Mouse (Mus musculus) 3134 (cell line): ENCODE measurements at regions not wholly inside any gene's neighbourhood (a gene's known extent, or its start where the extent isn't known, plus 50 kb on each side); places are given as distances from the start of the nearest gene placed in this dataset.
A peak's percentile ranks its signal among the peaks of the same experiment; 100 is the strongest.

Experiments
- DNase-seq: peaks from one replicate; pipeline ENCODE4 v3.0.0-alpha.2; 2011; ENCODE audit warnings: low spot score; ENCODE audit not compliant: insufficient read length; ENCODE audit errors: extremely low read depth

- DNase-seq, result no peak
Measured at GRCm38 (mm10) chr16:30732770-30733415, 133.4 kb downstream of the Fam43a start.

DNA sequence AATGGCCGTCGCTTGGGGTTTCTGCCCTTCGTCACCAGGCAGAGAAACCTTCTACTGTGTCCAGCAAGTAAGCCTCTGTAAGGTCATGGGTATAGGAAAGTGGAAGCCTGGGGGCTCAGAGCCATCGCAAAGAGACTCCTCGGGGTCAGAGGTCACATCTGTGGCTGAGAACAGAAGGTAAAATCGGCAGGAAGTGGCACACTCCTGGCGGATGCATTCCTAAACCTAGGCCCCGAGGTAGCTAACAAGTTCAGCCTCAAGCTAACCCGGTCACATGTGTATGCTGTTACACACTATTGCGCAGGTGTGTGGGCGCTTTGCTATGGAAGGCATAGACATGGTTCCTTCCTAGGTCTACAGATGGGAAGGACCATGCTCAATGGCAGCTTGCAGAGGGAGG, 134.0 kb downstream of the Fam43a start:
- DNase-seq, result no peak

DNA sequence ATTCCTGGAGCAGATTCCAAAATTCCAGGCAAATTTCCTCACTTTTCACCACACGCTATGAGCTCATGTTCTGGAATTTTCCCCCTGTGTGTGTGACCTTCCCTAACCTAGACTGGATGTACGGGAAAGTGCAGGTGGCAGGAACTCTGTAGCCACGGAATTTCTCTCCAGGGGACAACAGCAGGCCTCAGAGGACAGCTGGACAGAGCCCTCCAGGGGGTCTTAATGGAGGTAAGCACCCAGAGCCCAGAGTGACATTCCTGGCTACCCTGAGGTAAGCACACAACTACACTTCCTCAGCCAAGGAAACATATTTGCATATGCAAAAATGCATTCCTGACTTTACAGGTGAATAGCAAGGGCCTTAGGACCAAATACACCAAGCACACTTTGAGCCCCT, 135.8 kb downstream of the Fam43a start:
- DNase-seq, result peak; percentile 60

- no peak for DNase-seq
Measured at GRCm38 (mm10) chr16:30735969-30736368, 136.4 kb downstream of the Fam43a start.

DNA sequence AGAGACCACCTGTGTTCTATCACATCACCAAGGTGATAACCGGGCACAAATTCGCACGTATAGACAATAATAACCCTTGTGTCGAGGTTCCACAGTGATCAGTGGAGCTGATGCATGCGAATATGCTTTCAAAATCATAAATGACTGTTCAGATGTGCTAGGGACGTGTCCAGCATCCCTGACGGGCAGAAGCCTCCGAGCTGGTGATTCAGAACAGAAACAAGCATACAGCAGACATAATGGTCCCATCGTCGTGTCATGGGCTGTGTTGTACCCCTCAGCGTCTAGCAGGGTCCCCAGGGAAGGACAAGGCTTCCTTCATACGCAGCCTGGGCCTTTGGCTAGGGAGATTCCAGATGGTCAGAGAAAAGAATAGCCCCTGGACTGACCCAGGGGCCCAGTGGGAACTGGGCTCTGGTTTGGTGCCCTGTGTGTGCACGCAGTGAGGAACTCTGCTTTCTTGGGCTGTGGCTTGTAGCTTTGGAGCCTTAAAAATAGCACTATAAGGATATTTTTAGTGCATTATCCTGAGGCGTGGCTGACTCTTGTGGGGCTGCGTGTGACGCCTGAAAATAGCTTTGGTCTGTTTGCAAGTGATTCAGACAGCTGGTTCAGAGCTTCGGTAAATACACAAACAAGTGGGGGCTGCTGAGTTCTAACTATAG, 137.3 kb downstream of the Fam43a start:
- peak; percentile 33 for DNase-seq

GRCm38 (mm10) chr16:30737524-30737923, 138.0 kb downstream of the Fam43a start:
- DNase-seq, result no peak

DNA sequence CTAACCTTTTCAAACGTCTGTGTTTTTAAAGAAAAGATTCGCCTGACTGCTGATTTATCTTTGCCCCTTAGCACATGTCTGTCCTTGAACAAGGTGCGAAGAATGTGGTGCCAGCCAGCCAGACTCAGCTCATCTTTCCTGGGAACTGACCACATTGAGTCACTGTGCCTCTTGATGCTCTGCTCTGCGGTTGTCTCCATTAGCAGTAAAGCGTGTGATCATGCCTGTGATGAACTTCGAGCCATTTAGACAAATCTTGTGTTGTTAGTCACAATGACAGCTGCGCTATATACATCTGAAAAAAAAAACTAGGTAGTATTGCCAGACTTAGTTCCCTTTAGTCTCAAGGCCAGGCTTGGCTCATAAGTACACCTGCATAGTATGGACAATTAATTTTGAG, 140.1 kb downstream of the Fam43a start:
- DNase-seq, result no peak

GRCm38 (mm10) chr16:30741192-30741591, 141.7 kb downstream of the Fam43a start:
- no peak for DNase-seq

DNA sequence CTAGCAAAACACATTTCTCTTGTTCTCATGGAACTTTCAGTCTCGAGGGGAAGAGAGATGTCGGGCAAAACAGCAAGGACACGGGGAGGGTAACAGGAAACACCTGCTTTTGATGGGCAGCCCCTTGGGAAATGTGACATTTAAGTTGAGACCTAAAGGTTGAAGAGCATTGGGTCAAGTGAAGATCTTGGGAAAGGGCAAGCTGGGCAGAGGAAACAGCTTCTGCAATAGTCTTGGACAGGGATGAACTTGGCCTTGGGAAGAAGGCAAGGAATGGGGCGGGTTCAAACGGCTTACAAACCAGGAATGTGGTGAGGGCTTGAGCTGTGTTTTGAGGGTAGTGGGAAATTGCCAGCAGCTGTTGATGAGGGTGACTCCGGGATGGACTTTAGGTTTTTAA, 143.0 kb downstream of the Fam43a start:
- DNase-seq, result no peak

GRCm38 (mm10) chr16:30743566-30743965, 144.0 kb downstream of the Fam43a start:
- DNase-seq, result no peak

DNA sequence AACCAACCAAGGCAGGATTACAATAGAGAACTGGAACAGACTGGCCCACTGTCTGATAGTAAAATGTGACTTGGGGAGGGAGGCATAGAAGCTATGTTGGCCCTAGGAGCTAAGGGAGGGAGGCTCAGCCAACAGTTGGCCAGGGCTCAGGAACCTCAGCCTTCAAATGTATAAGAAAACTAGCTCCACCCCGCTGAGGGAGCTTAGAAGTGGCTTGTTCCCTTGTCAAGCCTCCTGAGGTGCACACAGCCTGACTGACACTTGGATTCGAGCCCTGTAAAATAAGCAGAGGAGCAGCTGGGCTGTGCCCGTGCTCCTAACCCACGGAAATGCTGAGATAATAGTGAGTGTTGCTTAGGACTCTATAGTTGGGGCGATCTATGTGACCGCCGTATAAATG, 144.7 kb downstream of the Fam43a start:
- no peak for DNase-seq

DNA sequence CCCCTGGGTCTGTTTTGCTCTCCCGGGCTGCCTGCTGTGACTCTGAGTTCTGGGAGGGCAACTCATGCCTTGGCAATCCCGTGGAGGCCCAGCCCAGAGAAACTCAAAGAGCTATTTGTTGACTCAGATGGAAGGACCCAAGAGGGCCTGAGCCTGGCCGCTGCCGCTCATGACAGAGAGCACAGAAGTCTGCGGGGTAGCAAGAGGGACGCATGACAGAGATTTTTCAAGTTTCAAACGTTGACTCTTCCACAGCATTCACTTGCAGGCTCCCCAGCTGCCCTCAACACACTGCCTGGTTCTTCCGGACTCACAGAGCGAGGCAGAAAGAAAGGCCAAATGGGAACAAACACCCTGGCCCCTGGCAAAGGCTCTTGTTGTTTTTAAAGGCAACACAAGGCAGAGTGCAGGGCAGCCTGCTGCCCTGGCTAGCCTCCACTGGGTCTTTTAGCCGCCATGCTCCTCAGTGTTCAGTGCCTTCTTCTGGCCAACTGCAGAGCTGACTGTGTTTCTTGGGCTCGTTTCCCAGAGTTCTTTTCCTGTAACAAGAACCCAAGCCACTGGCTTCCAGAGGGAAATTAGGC, 146.2 kb downstream of the Fam43a start:
- peak; percentile 40 for DNase-seq

DNA sequence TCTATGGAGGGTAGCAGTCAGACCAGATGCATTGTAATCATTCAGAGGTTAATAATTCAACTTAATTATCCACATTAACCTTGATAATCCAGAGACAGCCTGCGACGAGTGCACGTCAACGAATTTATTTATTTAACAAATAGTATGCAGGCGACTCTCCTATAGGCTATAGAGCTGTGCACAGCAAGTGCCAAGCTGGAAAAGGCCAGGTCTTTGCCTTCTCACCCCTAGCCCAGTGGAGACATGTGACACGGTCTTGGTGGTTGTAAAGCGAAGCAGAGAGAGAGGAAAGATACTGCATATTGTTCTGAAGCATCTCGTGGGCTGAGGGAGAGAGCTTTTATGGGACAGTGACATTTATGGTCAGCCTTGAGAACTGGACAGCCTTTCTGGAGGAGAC, 146.7 kb downstream of the Fam43a start:
- no peak for DNase-seq

DNA sequence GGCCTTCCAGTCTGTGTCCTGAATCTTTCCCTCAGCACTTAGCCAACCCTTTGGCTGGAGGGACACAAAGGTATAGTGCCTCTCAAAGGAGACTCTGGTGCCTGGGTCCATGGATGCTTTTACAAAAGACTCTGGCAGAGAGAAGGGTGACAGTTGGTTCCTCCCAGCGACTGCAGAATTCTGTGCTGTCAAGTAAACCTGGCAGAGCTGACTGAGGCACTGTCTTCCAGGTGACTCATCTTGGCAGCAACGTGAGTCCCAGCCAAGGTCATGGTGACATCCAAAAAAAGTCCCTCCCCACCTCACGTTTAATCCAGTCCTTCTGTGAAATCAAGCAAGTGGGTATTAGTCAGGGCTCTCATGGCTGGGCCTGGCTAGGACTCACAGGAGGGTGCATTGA, 150.3 kb downstream of the Fam43a start:
- peak; percentile 50 for DNase-seq

- no peak for DNase-seq
Measured at GRCm38 (mm10) chr16:30755771-30756170, 156.2 kb downstream of the Fam43a start.

- DNase-seq, result no peak
Measured at GRCm38 (mm10) chr16:30756678-30757077, 157.2 kb downstream of the Fam43a start.

GRCm38 (mm10) chr16:30757556-30757955, 158.0 kb downstream of the Fam43a start:
- no peak for DNase-seq

- no peak for DNase-seq
Measured at GRCm38 (mm10) chr16:30758041-30758440, 158.5 kb downstream of the Fam43a start.

DNA sequence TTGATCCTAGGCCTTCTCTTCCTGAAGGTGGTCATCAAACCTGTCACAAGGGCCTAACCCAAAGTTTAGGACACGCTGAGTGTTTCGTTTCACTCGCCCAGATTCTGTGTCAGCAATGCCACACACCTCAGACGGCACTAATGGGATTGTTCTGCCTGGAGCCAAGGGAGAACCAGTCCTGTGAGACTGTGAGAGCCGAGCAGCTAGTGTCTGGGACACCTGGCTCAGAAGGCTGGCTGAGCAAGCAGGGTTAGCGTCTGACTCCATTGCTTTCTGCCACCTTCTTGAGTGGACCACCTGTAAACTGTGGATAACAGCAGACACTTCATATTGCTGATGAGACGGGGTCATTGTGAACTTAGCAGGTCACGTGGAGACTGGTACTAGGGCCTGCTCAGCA, 160.0 kb downstream of the Fam43a start:
- no peak for DNase-seq

DNA sequence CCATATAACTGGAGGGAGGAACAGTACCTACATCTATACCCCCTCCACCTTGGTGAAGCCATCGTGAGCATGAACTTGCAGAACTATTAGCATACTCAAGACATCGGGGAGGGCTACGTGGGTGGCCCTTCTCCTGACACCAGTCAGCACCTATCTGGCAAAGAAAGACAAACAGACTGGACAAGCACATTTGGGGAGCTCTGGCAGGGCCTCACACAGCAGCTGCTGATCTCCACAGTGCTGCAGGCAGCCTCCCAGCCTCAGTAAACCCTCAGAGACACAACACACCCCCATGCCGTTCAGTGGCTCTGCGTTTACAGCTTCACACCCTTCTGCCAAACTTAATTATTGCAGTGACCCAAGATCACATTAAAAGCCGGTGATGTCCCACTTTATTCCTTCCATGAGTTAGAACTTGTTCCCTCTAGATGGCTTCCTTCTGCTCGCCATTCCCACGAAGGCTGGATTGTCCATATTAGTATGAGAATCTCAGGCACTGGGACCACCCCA, 161.7 kb downstream of the Fam43a start:
- DNase-seq, result no peak

DNA sequence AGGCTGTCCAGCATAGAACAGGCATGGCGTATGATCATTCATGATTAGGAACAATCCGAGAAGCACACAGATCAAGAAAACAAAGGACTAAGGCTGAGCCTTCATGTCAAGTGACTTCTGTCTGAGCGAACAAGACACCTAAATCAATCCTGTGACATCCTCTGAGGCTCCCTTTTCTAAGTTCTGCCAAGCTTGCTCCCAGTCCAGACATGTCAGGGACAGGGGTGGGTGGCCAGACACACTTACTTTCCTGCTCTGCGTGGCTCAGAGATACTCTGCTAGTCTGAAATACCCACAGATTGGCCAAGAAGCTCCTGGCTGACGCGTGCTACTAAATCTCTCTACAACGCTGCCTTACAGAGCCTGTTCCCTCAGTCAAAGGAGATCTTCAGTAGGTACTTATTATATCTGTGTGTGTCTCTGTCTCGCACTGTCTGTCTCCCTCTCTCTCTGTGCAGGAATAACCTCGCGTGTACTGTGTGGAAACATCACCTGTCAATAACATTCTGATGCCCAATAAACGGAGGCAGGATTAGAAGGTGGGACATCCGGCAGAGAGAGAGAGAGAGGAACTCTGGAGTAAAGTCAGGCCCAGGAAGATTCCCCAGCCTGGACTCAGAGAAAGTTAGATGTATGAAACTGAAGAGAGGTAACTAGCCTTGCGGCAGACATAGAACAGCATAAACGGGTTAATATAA, 163.5 kb downstream of the Fam43a start:
- no peak for DNase-seq
